Mouse (Mus musculus) MEL (cell line): ENCODE measurements at regions not wholly inside any gene's neighbourhood (a gene's known extent, or its start where the extent isn't known, plus 50 kb on each side); places are given as distances from the start of the nearest gene placed in this dataset.

Source experiments
- DNase-seq: peaks from one replicate; pipeline ENCODE4 v3.0.0; 2011; ENCODE audit warnings: low read depth, low spot score
- H3K27ac ChIP-seq: 2 replicates; pipeline ENCODE4 v1.5.1; 2012; ENCODE audit warnings: low read depth, mild to moderate bottlenecking, control low read depth, low read length, moderate library complexity; ENCODE audit not compliant: control insufficient read depth
- H3K27me3 ChIP-seq, 2 experiments: fragments of 150-350 bp in 1 of 2; sonication (generic) in 1 of 2; 2 replicates each; pipeline ENCODE4 v1.6.1; 2012; ENCODE audit warnings: low read length in 2 of 2, mild to moderate bottlenecking in 2 of 2, improper control_type of control experiment in 1 of 2, moderate library complexity in 1 of 2; ENCODE audit not compliant: insufficient read depth in 2 of 2, control insufficient read depth in 1 of 2
- H3K36me3 ChIP-seq, 2 experiments: 2 replicates each; pipeline ENCODE4 v1.6.1; 2012 to 2014; ENCODE audit warnings: low read length in 2 of 2, improper control_type of control experiment in 1 of 2, inconsistent platforms in 1 of 2, mild to moderate bottlenecking in 1 of 2; ENCODE audit not compliant: insufficient read depth in 2 of 2, control insufficient read depth in 1 of 2
- H3K4me1 ChIP-seq, 2 experiments: fragments of 150-350 bp in 1 of 2; sonication (generic) in 1 of 2; 2 replicates each; pipeline ENCODE4 v1.6.1; 2012; ENCODE audit warnings: low read length in 2 of 2, improper control_type of control experiment in 1 of 2, mild to moderate bottlenecking in 1 of 2; ENCODE audit not compliant: insufficient read depth in 2 of 2, control insufficient read depth in 1 of 2
- H3K4me3 ChIP-seq, 2 experiments: fragments of 150-350 bp in 1 of 2; sonication (generic) in 1 of 2; 2 replicates each; pipeline ENCODE4 v1.5.1; 2012; ENCODE audit warnings: low read depth in 2 of 2, low read length in 2 of 2, mild to moderate bottlenecking in 2 of 2, moderate library complexity in 2 of 2, control low read depth in 1 of 2, improper control_type of control experiment in 1 of 2; ENCODE audit not compliant: control insufficient read depth in 1 of 2, insufficient read depth in 1 of 2
- H3K79me2 ChIP-seq: 2 replicates; pipeline ENCODE4 v1.6.1; 2012; ENCODE audit warnings: mild to moderate bottlenecking, low read length, moderate library complexity; ENCODE audit not compliant: control insufficient read depth, poor library complexity, insufficient read depth
- H3K9ac ChIP-seq: 2 replicates; pipeline ENCODE4 v1.6.1; 2012; ENCODE audit warnings: low read depth, mild to moderate bottlenecking, control low read depth, low read length, moderate library complexity; ENCODE audit not compliant: control insufficient read depth, poor library complexity, severe bottlenecking
- H3K9me3 ChIP-seq: fragments of 150-350 bp; sonication (generic); replicated peaks from 2 replicates; pipeline ENCODE4 v1.6.1; 2012; ENCODE audit warnings: mild to moderate bottlenecking, low read length, improper control_type of control experiment, moderate library complexity; ENCODE audit not compliant: insufficient read depth
- E2F4 ChIP-seq: IDR thresholded peaks from 2 replicates; pipeline ENCODE4 v1.6.1; 2011; ENCODE audit warnings: low read depth, low read length, improper control_type of control experiment, borderline replicate concordance
- ELF1 ChIP-seq: IDR thresholded peaks from 2 replicates; pipeline ENCODE4 v1.6.1; 2014; ENCODE audit warnings: low read depth, mild to moderate bottlenecking, inconsistent platforms, low read length, improper control_type of control experiment, moderate library complexity
- EP300 ChIP-seq, 2 experiments: IDR thresholded peaks; 2 replicates each; pipeline ENCODE4 v1.6.1; 2011; ENCODE audit warnings: improper control_type of control experiment in 2 of 2, low read length in 2 of 2, low read depth in 1 of 2, mild to moderate bottlenecking in 1 of 2
- ETS1 ChIP-seq: IDR thresholded peaks from 2 replicates; pipeline ENCODE4 v1.6.1; 2012; ENCODE audit warnings: low read depth, mild to moderate bottlenecking, inconsistent platforms, low read length, improper control_type of control experiment, moderate library complexity
- HCFC1 ChIP-seq: IDR thresholded peaks from 2 replicates; pipeline ENCODE4 v1.6.1; 2012; ENCODE audit warnings: low read depth, mild to moderate bottlenecking, inconsistent platforms, low read length, improper control_type of control experiment, moderate library complexity
- MAFK ChIP-seq: IDR thresholded peaks from 2 replicates; pipeline ENCODE4 v1.6.1; 2011; ENCODE audit warnings: low read depth, mild to moderate bottlenecking, low read length, improper control_type of control experiment, borderline replicate concordance
- MAX ChIP-seq: IDR thresholded peaks from 2 replicates; pipeline ENCODE4 v1.6.1; 2011; ENCODE audit warnings: low read length, improper control_type of control experiment
- MEF2A ChIP-seq: IDR thresholded peaks from 2 replicates; pipeline ENCODE4 v1.6.1; 2014; ENCODE audit warnings: low read depth, mild to moderate bottlenecking, inconsistent platforms, low read length, improper control_type of control experiment; ENCODE audit not compliant: poor library complexity, insufficient replicate concordance, severe bottlenecking; ENCODE audit errors: extremely low read depth
- MXI1 ChIP-seq: IDR thresholded peaks from 2 replicates; pipeline ENCODE4 v1.6.1; 2011; ENCODE audit warnings: mild to moderate bottlenecking, low read depth, low read length, improper control_type of control experiment
- MYC ChIP-seq: IDR thresholded peaks from 2 replicates; pipeline ENCODE4 v1.6.1; 2011; ENCODE audit warnings: low read depth, mild to moderate bottlenecking, low read length, improper control_type of control experiment, moderate library complexity
- NRF1 ChIP-seq: IDR thresholded peaks from 2 replicates; pipeline ENCODE4 v1.6.1; 2014; ENCODE audit warnings: low read depth, mild to moderate bottlenecking, inconsistent platforms, low read length, improper control_type of control experiment, moderate library complexity; ENCODE audit not compliant: poor library complexity, insufficient read depth, severe bottlenecking
- POLR2A ChIP-seq, 2 experiments: IDR thresholded peaks; 2 replicates each; pipeline ENCODE4 v1.6.1; 2011 to 2012; ENCODE audit warnings: low read length in 2 of 2, mild to moderate bottlenecking in 2 of 2, control low read depth in 1 of 2, improper control_type of control experiment in 1 of 2, low read depth in 1 of 2, moderate library complexity in 1 of 2; ENCODE audit not compliant: control insufficient read depth in 1 of 2, insufficient read depth in 1 of 2, poor library complexity in 1 of 2
- POLR2AphosphoS5 ChIP-seq: IDR thresholded peaks from 2 replicates; pipeline ENCODE4 v1.6.1; 2012; ENCODE audit warnings: low read depth, borderline replicate concordance, mild to moderate bottlenecking, inconsistent platforms, low read length, moderate library complexity, mixed read lengths
- RCOR1 ChIP-seq: IDR thresholded peaks from 2 replicates; pipeline ENCODE4 v1.6.1; 2012; ENCODE audit warnings: low read depth, mild to moderate bottlenecking, inconsistent platforms, low read length, improper control_type of control experiment
- SIN3A ChIP-seq: IDR thresholded peaks from 2 replicates; pipeline ENCODE4 v1.6.1; 2012; ENCODE audit warnings: low read length, improper control_type of control experiment, inconsistent platforms
- TAL1 ChIP-seq: IDR thresholded peaks from 2 replicates; pipeline ENCODE4 v1.6.1; 2012; ENCODE audit warnings: mild to moderate bottlenecking, inconsistent platforms, low read length, moderate library complexity, mixed read lengths
- TBP ChIP-seq: IDR thresholded peaks from 2 replicates; pipeline ENCODE4 v1.8.0; 2011; ENCODE audit warnings: low read depth, low read length, improper control_type of control experiment
- TCF12 ChIP-seq: IDR thresholded peaks from 2 replicates; pipeline ENCODE4 v1.6.1; 2014; ENCODE audit warnings: low read depth, mild to moderate bottlenecking, inconsistent platforms, low read length, improper control_type of control experiment, moderate library complexity
- UBTF ChIP-seq: IDR thresholded peaks from 2 replicates; pipeline ENCODE4 v1.6.1; 2012; ENCODE audit warnings: low read depth, mild to moderate bottlenecking, inconsistent platforms, low read length, improper control_type of control experiment, moderate library complexity, borderline replicate concordance; ENCODE audit not compliant: insufficient read depth
- USF2 ChIP-seq, 2 experiments: IDR thresholded peaks; 2 replicates each; pipeline ENCODE4 v1.6.1; 2011 to 2012; ENCODE audit warnings: improper control_type of control experiment in 2 of 2, low read length in 2 of 2, borderline replicate concordance in 1 of 2, inconsistent platforms in 1 of 2, low read depth in 1 of 2, mild to moderate bottlenecking in 1 of 2; ENCODE audit not compliant: insufficient read depth in 1 of 2
- ZMIZ1 ChIP-seq: IDR thresholded peaks from 2 replicates; pipeline ENCODE4 v1.6.1; 2012; ENCODE audit warnings: low read depth, mild to moderate bottlenecking, inconsistent platforms, low read length, improper control_type of control experiment, moderate library complexity

- H3K79me2 ChIP-seq, result no peaks in the 10 kb centered on the region
- no peaks in the 10 kb centered on the region for H3K36me3 ChIP-seq
- H3K9me3 ChIP-seq, result no peaks in the 10 kb centered on the region
- H3K9ac ChIP-seq, result no peak overlapping the region
- DNase-seq, result no peak
- no peaks in the 10 kb centered on the region for H3K4me1 ChIP-seq
- H3K4me3 ChIP-seq, result no peak overlapping the region
- no peak for TF ChIP-seq RCOR1
- TF ChIP-seq MXI1, result no peak
- no peak for TF ChIP-seq MAFK
- no peak for TF ChIP-seq SIN3A
- TF ChIP-seq MEF2A, result no peak
- TF ChIP-seq TBP, result no peak
- TF ChIP-seq MYC, result no peak
- no peak for TF ChIP-seq ETS1
- no peak for TF ChIP-seq USF2 (IDR thresholded peaks at IDR 0.05; ENCODE audit: borderline replicate concordance in 1 of 2, insufficient read depth in 1 of 2, low read depth in 1 of 2, low read length in 2 of 2)
- TF ChIP-seq TAL1, result no peak
- no peak for TF ChIP-seq POLR2A (IDR thresholded peaks at IDR 0.05; ENCODE audit: control insufficient read depth in 1 of 2, insufficient read depth in 1 of 2, low read depth in 1 of 2, low read length in 2 of 2, poor library complexity in 1 of 2)
- H3K27me3 ChIP-seq, result no peaks in the 10 kb centered on the region
- H3K27ac ChIP-seq, result no peak overlapping the region
These were observed 69.9 kb upstream of the Gm26897 start for GRCm38 (mm10) chr5:111663831-111664230.

GRCm38 (mm10) chr5:111665406-111665805 lies 68.3 kb upstream of the Gm26897 start:
- Histone ChIP-seq H3K9ac (no peak overlapping the region), H3K36me3 (no peaks in the 10 kb centered on the region), H3K4me1 (no peaks in the 10 kb centered on the region), H3K9me3 (no peaks in the 10 kb centered on the region), H3K4me3 (no peak overlapping the region), H3K27ac (no peak overlapping the region), H3K79me2 (no peaks in the 10 kb centered on the region), H3K27me3 (no peaks in the 10 kb centered on the region)
- no peak for TF ChIP-seq EP300 (IDR thresholded peaks at IDR 0.05; ENCODE audit: low read depth in 1 of 2, low read length in 2 of 2)
- TF ChIP-seq HCFC1, result no peak
- TF ChIP-seq E2F4, result no peak
- TF ChIP-seq NRF1, result no peak
- TF ChIP-seq POLR2A (IDR thresholded peaks at IDR 0.05; ENCODE audit: control insufficient read depth in 1 of 2, insufficient read depth in 1 of 2, low read depth in 1 of 2, low read length in 2 of 2, poor library complexity in 1 of 2), result no peak
- TF ChIP-seq TAL1, result no peak
- no peak for TF ChIP-seq UBTF
- TF ChIP-seq ZMIZ1, result no peak
- TF ChIP-seq ELF1, result no peak
- TF ChIP-seq TCF12, result no peak
- TF ChIP-seq POLR2AphosphoS5, result no peak
- TF ChIP-seq MAX, result no peak
- DNase-seq, result no peak
